Mouse (Mus musculus) kidney, adult 2 months (tissue): ENCODE results near the gene Fbxw8. TPM values are rescaled to one million over a fixed set of nuclear protein-coding genes. Genes with fewer than 3 reads are reported as not detected.
A peak's percentile ranks its signal among the peaks of the same experiment; 100 is the strongest.

ENCODE experiments used
- DNase-seq: peaks from one replicate; pipeline ENCODE4 v3.0.0; 2021
- H3K27ac ChIP-seq: fragments of 200-500 bp; 2 replicates; pipeline ENCODE4 v1.5.1; 2012; ENCODE audit warnings: low read depth, low read length, control low read depth, inconsistent platforms; ENCODE audit not compliant: insufficient read depth
- H3K27me3 ChIP-seq: fragments of 200-500 bp; replicated peaks from 2 replicates; pipeline ENCODE4 v1.6.1; 2012; ENCODE audit warnings: mild to moderate bottlenecking, moderate library complexity, low read length, inconsistent platforms; ENCODE audit not compliant: control insufficient read depth, insufficient read depth
- H3K36me3 ChIP-seq: fragments of 200-500 bp; 2 replicates; pipeline ENCODE4 v1.6.1; 2012; ENCODE audit warnings: mild to moderate bottlenecking, moderate library complexity, low read length, inconsistent platforms; ENCODE audit not compliant: control insufficient read depth, insufficient read depth
- H3K4me1 ChIP-seq: fragments of 200-500 bp; 2 replicates; pipeline ENCODE4 v1.6.1; 2011; ENCODE audit warnings: low read length; ENCODE audit not compliant: control insufficient read depth, insufficient read depth
- H3K4me3 ChIP-seq: fragments of 200-500 bp; 2 replicates; pipeline ENCODE4 v1.5.1; 2011; ENCODE audit warnings: mild to moderate bottlenecking, low read depth, low read length, control low read depth; ENCODE audit not compliant: insufficient read depth
- CTCF ChIP-seq: fragments of 200-500 bp; conservative IDR thresholded peaks from 2 replicates; pipeline ENCODE4 v1.5.1; 2011; ENCODE audit warnings: low read depth, mild to moderate bottlenecking, control low read depth, low read length, moderate library complexity, mixed read lengths; ENCODE audit not compliant: insufficient read depth, insufficient read length
- POLR2A ChIP-seq: fragments of 200-500 bp; IDR thresholded peaks from one replicate; pipeline ENCODE4 v1.6.1; 2011; ENCODE audit warnings: low read depth, low read length, control low read depth
- WGBS: fragments of 180-500 bp; shearing (Covaris S2); methylation state at CpG from one replicate; pipeline ENCODE4 v1.1.7; 2018; 5-methylcytosine and 5-hydroxymethylcytosine counted together
- polyA plus RNA-seq: library from polyadenylated mRNA; depleted of rRNA; stranded (reverse); fragments of >200 nt; gene quantifications from 2 replicates; pipeline ENCODE4 v1.2.3, GENCODE M21; 2012

Gene Fbxw8
- polyA plus RNA-seq, 1 experiment: 60.8 TPM

- DNase-seq: no peak
- H3K4me1 ChIP-seq: no peaks in the 10 kb centered on the region
- H3K4me3 ChIP-seq: no peak overlapping the region
- no peaks in the 10 kb centered on the region for H3K27me3 ChIP-seq
- H3K27ac ChIP-seq: no peak overlapping the region
- H3K36me3 ChIP-seq: no peaks in the 10 kb centered on the region
- WGBS: 84% methylated on average over 9 of the region's 9 CpGs
- no peak for TF ChIP-seq POLR2A
- no peak for TF ChIP-seq CTCF
Measured at GRCm38 (mm10) chr5:118186903-118187633, 31.8 kb upstream of the Fbxw8 start.

DNA sequence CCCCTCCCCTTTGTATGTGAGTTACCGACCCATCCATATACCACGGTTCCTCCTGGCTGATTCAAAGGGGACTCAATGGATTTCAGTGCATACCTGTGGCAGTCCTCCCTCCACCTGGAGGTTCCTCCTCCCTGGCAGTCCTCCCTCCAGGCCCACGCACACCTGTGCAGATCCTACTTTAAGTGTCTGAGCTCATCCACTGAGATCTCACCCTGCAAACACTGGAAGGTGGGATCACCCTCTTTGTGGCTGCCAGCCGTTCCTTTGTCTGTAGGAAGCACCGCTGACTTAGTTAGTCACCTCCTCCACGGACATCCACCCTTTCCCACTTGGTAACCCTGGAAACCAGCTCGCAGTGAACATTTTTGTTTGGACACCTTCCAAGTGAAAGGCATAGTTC is 22.4 kb upstream of the Fbxw8 start:
- Histone ChIP-seq H3K4me1 (no peaks in the 10 kb centered on the region), H3K4me3 (no peak overlapping the region), H3K27me3 (no peaks in the 10 kb centered on the region; the same call in 1 of the 2 replicates), H3K36me3 (no peaks in the 10 kb centered on the region), H3K27ac (no peak overlapping the region)
- no peak for DNase-seq
- TF ChIP-seq POLR2A (no peak), CTCF (no peak)
- WGBS: 58% methylated on average over 7 of the region's 7 CpGs

GRCm38 (mm10) chr5:118175137-118175536 is 19.9 kb upstream of the Fbxw8 start:
- TF ChIP-seq POLR2A: no peak
- no peak for TF ChIP-seq CTCF
- Histone ChIP-seq H3K27me3 (peaks cover 7% of the 10 kb centered on the region), H3K36me3 (no peaks in the 10 kb centered on the region), H3K4me3 (no peak overlapping the region), H3K4me1 (peaks cover 2% of the 10 kb centered on the region; the same call in 1 of the 2 replicates), H3K27ac (no peak overlapping the region)
- 33% methylated on average over 2 of the region's 2 CpGs for WGBS
- no peak for DNase-seq

GRCm38 (mm10) chr5:118174310-118175009 is 19.2 kb upstream of the Fbxw8 start:
- 2% methylated on average over 22 of the region's 22 CpGs for WGBS
- Histone ChIP-seq H3K27ac (no peak overlapping the region), H3K36me3 (no peaks in the 10 kb centered on the region), H3K27me3 (peaks cover 10% of the 10 kb centered on the region), H3K4me1 (peaks cover 2% of the 10 kb centered on the region; the same call in 1 of the 2 replicates), H3K4me3 (no peak overlapping the region)
- DNase-seq: no peak
- TF ChIP-seq CTCF (no peak), POLR2A (no peak)

- Histone ChIP-seq H3K27ac (no peak overlapping the region), H3K36me3 (no peaks in the 10 kb centered on the region), H3K4me3 (peak overlapping the region; percentile 53), H3K27me3 (peaks cover 12% of the 10 kb centered on the region), H3K4me1 (peaks cover 2% of the 10 kb centered on the region; the same call in 1 of the 2 replicates)
- no peak for DNase-seq
- TF ChIP-seq CTCF: no peak
- no peak for TF ChIP-seq POLR2A
- under 1% methylated on average over 27 of the region's 27 CpGs for WGBS
Measured at GRCm38 (mm10) chr5:118172078-118172723, 16.9 kb upstream of the Fbxw8 start.

GRCm38 (mm10) chr5:118171665-118172064 is 16.4 kb upstream of the Fbxw8 start:
- Histone ChIP-seq H3K27ac (no peak overlapping the region), H3K36me3 (no peaks in the 10 kb centered on the region), H3K27me3 (peaks cover 12% of the 10 kb centered on the region), H3K4me1 (peaks cover 2% of the 10 kb centered on the region; the same call in 1 of the 2 replicates), H3K4me3 (no peak overlapping the region; the same call in 1 of the 2 replicates)
- no peak for DNase-seq
- 1% methylated on average over 36 of the region's 36 CpGs for WGBS
- TF ChIP-seq POLR2A: no peak
- no peak for TF ChIP-seq CTCF
